Mouse (Mus musculus): ENCODE data around the gene Gpcpd1. TPM values are rescaled to one million over a fixed set of nuclear protein-coding genes. Genes with fewer than 3 reads are reported as not detected.
"Not testable (repeated sequence)": the region's sequence is repeated elsewhere in the genome, so short reads cannot be mapped to it uniquely, and the experiment has no call there.

Gpcpd1 gene
- total and polyA plus RNA-seq, 2 experiments from 2014 or later: 37.5 to 67.9 TPM

- Histone ChIP-seq H3K4me3 (ENCODE audit: low read depth, low read length) (no peak overlapping the region), H3K9ac (replicated peaks; ENCODE audit: low read depth, low read length) (no peak overlapping the region), H3K4me2 (ENCODE audit: low read depth, low read length) (no peak overlapping the region), H3K27me3 (ENCODE audit: control insufficient read depth, insufficient read depth, low read length) (no peaks in the 10 kb centered on the region), H3K9me3 (replicated peaks; ENCODE audit: control insufficient read depth, low read length) (no peaks in the 10 kb centered on the region), H3K4me1 (ENCODE audit: control insufficient read depth, insufficient read depth) (0 out of 2 replicates have a peak, but pooled peaks cover 4% of the 10 kb centered on the region), H3K36me3 (replicated peaks; ENCODE audit: control insufficient read depth, insufficient read depth, low read length) (no peaks in the 10 kb centered on the region), H3K27ac (ENCODE audit: low read depth) (no peak overlapping the region)
- ATAC-seq (ENCODE audit: insufficient read depth, low read depth) (no peak), DNase-seq (ENCODE audit: low spot score) (no peak)
- WGBS: 66% methylated on average over 11 of the region's 11 CpGs
- TF ChIP-seq CTCF (IDR thresholded peaks at IDR 0.05; ENCODE audit: low read depth) (no peak), EP300 (IDR thresholded peaks at IDR 0.05; ENCODE audit: low read depth) (no peak)
Measured at GRCm38 (mm10) chr2:132595601-132596235, 8.2 kb upstream of the Gpcpd1 start.

GRCm38 (mm10) chr2:132592126-132592525 is 4.6 kb upstream of the Gpcpd1 start:
- H3K36me3 ChIP-seq (replicated peaks; ENCODE audit: control insufficient read depth, insufficient read depth, low read length): no peaks in the 10 kb centered on the region
- H3K4me2 ChIP-seq (ENCODE audit: low read depth, low read length): no peak overlapping the region
- ATAC-seq (ENCODE audit: insufficient read depth, low read depth) (no peak), DNase-seq (ENCODE audit: low spot score) (no peak)
- no peaks in the 10 kb centered on the region for H3K9me3 ChIP-seq (replicated peaks; ENCODE audit: control insufficient read depth, low read length)
- 72% methylated on average over 3 of the region's 3 CpGs for WGBS
- H3K27me3 ChIP-seq (ENCODE audit: control insufficient read depth, insufficient read depth, low read length): no peaks in the 10 kb centered on the region
- no peak overlapping the region for H3K9ac ChIP-seq (replicated peaks; ENCODE audit: low read depth, low read length)
- TF ChIP-seq CTCF (IDR thresholded peaks at IDR 0.05; ENCODE audit: low read depth) (no peak), EP300 (IDR thresholded peaks at IDR 0.05; ENCODE audit: low read depth) (no peak)
- peaks cover 10% of the 10 kb centered on the region; the same call in 1 of the 2 replicates for H3K4me1 ChIP-seq (ENCODE audit: control insufficient read depth, insufficient read depth)
- H3K4me3 ChIP-seq (ENCODE audit: low read depth, low read length): no peak overlapping the region
- H3K27ac ChIP-seq (ENCODE audit: low read depth): no peak overlapping the region

GRCm38 (mm10) chr2:132591579-132591978 is 4.0 kb upstream of the Gpcpd1 start:
- not testable (repeated sequence) for H3K36me3 ChIP-seq (replicated peaks; ENCODE audit: control insufficient read depth, insufficient read depth, low read length); H3K9ac ChIP-seq (replicated peaks; ENCODE audit: low read depth, low read length); ATAC-seq (ENCODE audit: insufficient read depth, low read depth); H3K4me3 ChIP-seq (ENCODE audit: low read depth, low read length); H3K4me1 ChIP-seq (ENCODE audit: control insufficient read depth, insufficient read depth); DNase-seq (ENCODE audit: low spot score); H3K27me3 ChIP-seq (ENCODE audit: control insufficient read depth, insufficient read depth, low read length); H3K4me2 ChIP-seq (ENCODE audit: low read depth, low read length); H3K27ac ChIP-seq (ENCODE audit: low read depth); H3K9me3 ChIP-seq (replicated peaks; ENCODE audit: control insufficient read depth, low read length)
- 65% methylated on average over 3 of the region's 3 CpGs for WGBS

GRCm38 (mm10) chr2:132589906-132590538 is 2.5 kb upstream of the Gpcpd1 start:
- H3K4me2 ChIP-seq (ENCODE audit: low read depth, low read length): no peak overlapping the region
- peak; percentile 53 for ATAC-seq (ENCODE audit: insufficient read depth, low read depth)
- TF ChIP-seq EP300 (IDR thresholded peaks at IDR 0.05; ENCODE audit: low read depth) (no peak), CTCF (IDR thresholded peaks at IDR 0.05; ENCODE audit: low read depth) (no peak)
- DNase-seq (ENCODE audit: low spot score): peak; percentile 68
- no peaks in the 10 kb centered on the region for H3K27me3 ChIP-seq (ENCODE audit: control insufficient read depth, insufficient read depth, low read length)
- H3K4me3 ChIP-seq (ENCODE audit: low read depth, low read length): no peak overlapping the region
- no peaks in the 10 kb centered on the region for H3K9me3 ChIP-seq (replicated peaks; ENCODE audit: control insufficient read depth, low read length)
- H3K36me3 ChIP-seq (replicated peaks; ENCODE audit: control insufficient read depth, insufficient read depth, low read length): no peaks in the 10 kb centered on the region
- peak overlapping the region; percentile 59 for H3K27ac ChIP-seq (ENCODE audit: low read depth)
- H3K4me1 ChIP-seq (ENCODE audit: control insufficient read depth, insufficient read depth): peaks cover 6% of the 10 kb centered on the region; the same call in 1 of the 2 replicates
- H3K9ac ChIP-seq (replicated peaks; ENCODE audit: low read depth, low read length): no peak overlapping the region
- 40% methylated on average over 6 of the region's 6 CpGs for WGBS

- TF ChIP-seq EP300 (IDR thresholded peaks at IDR 0.05; ENCODE audit: low read depth) (no peak), CTCF (IDR thresholded peaks at IDR 0.05; ENCODE audit: low read depth) (no peak)
- peaks cover 21% of the 10 kb centered on the region for H3K4me1 ChIP-seq (ENCODE audit: control insufficient read depth, insufficient read depth)
- WGBS: 51% methylated on average over 3 of the region's 3 CpGs
- no peak overlapping the region for H3K4me2 ChIP-seq (ENCODE audit: low read depth, low read length)
- H3K36me3 ChIP-seq (replicated peaks; ENCODE audit: control insufficient read depth, insufficient read depth, low read length): no peaks in the 10 kb centered on the region
- H3K9me3 ChIP-seq (replicated peaks; ENCODE audit: control insufficient read depth, low read length): no peaks in the 10 kb centered on the region
- H3K27ac ChIP-seq (ENCODE audit: low read depth): peak overlapping the region; percentile 32; the same call in 1 of the 2 replicates
- H3K4me3 ChIP-seq (ENCODE audit: low read depth, low read length): no peak overlapping the region
- H3K27me3 ChIP-seq (ENCODE audit: control insufficient read depth, insufficient read depth, low read length): no peaks in the 10 kb centered on the region
- ATAC-seq (ENCODE audit: insufficient read depth, low read depth): no peak
- no peak overlapping the region for H3K9ac ChIP-seq (replicated peaks; ENCODE audit: low read depth, low read length)
- DNase-seq (ENCODE audit: low spot score): peak; percentile 51
Measured at GRCm38 (mm10) chr2:132586006-132586405, 1.5 kb downstream of the Gpcpd1 start.

Data from heart, postnatal 0 days (tissue).